Mouse (Mus musculus): ENCODE data around the gene 1700017B05Rik.

DNA sequence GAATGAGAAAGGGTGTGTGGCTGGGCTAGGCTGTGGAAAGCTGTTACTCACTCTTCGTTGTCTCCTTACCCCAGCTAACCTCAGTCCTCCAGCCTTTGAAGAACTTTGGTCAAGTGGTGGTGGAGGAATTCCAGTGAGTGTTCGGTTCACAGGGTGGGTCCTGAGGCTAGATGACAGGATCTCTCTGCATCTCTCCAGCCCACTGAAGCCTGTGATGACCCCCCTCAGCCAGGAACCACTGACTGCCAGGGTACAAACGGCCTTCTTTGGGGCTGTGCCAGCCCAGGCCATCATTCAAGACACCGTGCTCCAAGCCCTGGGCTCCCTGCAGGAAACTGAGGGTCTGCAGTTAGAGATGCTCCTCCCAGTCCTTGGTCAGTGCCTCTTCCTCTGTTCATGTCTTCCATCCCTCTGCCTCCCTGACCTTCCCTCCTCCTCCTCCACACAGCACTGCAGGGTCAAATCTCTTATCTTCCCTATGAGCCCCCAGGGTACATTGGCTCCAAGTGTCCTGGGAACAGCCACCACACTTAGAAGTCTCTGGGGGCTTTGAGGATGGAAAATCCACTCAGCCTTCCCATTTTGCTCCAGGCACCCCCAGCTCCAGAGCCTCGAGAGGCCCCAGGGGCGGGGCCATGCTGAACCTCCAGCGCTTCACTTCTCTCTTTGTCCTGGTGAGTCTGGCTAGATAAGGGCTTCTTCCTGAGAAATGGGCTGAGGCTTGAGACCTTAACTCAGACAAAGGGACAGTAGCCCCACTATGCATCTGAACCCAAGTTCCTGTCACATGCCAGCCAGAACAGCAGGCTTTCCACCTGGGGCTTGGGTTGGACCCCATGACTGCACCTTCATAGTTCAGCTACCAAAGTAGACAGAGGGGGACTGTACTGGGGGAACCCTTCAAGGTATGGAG, 14.1 kb downstream of the 1700017B05Rik start:
- no peak for TF ChIP-seq CTCF (IDR thresholded peaks at IDR 0.05; ENCODE audit: borderline replicate concordance, extremely low read depth, insufficient read depth, insufficient read length)
- TF ChIP-seq POLR2A (IDR thresholded peaks at IDR 0.05; ENCODE audit: borderline replicate concordance, extremely low read depth, insufficient read depth, insufficient read length, poor library complexity, severe bottlenecking), result no peak

Measured in brain, embryonic 14.5 days (tissue).